Mouse (Mus musculus) kidney, adult 2 months (tissue): ENCODE measurements around the gene Mrpl20. TPM values are rescaled to one million over a fixed set of nuclear protein-coding genes. Genes with fewer than 3 reads are reported as not detected.

Experiments
- DNase-seq: peaks from one replicate; pipeline ENCODE4 v3.0.0; 2021
- H3K27ac ChIP-seq: fragments of 200-500 bp; 2 replicates; pipeline ENCODE4 v1.5.1; 2012; ENCODE audit warnings: low read depth, low read length, control low read depth, inconsistent platforms; ENCODE audit not compliant: insufficient read depth
- H3K27me3 ChIP-seq: fragments of 200-500 bp; replicated peaks from 2 replicates; pipeline ENCODE4 v1.6.1; 2012; ENCODE audit warnings: mild to moderate bottlenecking, moderate library complexity, low read length, inconsistent platforms; ENCODE audit not compliant: control insufficient read depth, insufficient read depth
- H3K36me3 ChIP-seq: fragments of 200-500 bp; 2 replicates; pipeline ENCODE4 v1.6.1; 2012; ENCODE audit warnings: mild to moderate bottlenecking, moderate library complexity, low read length, inconsistent platforms; ENCODE audit not compliant: control insufficient read depth, insufficient read depth
- H3K4me1 ChIP-seq: fragments of 200-500 bp; 2 replicates; pipeline ENCODE4 v1.6.1; 2011; ENCODE audit warnings: low read length; ENCODE audit not compliant: control insufficient read depth, insufficient read depth
- H3K4me3 ChIP-seq: fragments of 200-500 bp; 2 replicates; pipeline ENCODE4 v1.5.1; 2011; ENCODE audit warnings: mild to moderate bottlenecking, low read depth, low read length, control low read depth; ENCODE audit not compliant: insufficient read depth
- CTCF ChIP-seq: fragments of 200-500 bp; conservative IDR thresholded peaks from 2 replicates; pipeline ENCODE4 v1.5.1; 2011; ENCODE audit warnings: low read depth, mild to moderate bottlenecking, control low read depth, low read length, moderate library complexity, mixed read lengths; ENCODE audit not compliant: insufficient read depth, insufficient read length
- POLR2A ChIP-seq: fragments of 200-500 bp; IDR thresholded peaks from one replicate; pipeline ENCODE4 v1.6.1; 2011; ENCODE audit warnings: low read depth, low read length, control low read depth
- WGBS: fragments of 180-500 bp; shearing (Covaris S2); methylation state at CpG from one replicate; pipeline ENCODE4 v1.1.7; 2018; 5-methylcytosine and 5-hydroxymethylcytosine counted together
- polyA plus RNA-seq: library from polyadenylated mRNA; depleted of rRNA; stranded (reverse); fragments of >200 nt; gene quantifications from 2 replicates; pipeline ENCODE4 v1.2.3, GENCODE M21; 2012; rRNA removed

The Mrpl20 gene
- polyA plus RNA-seq, 1 experiment = 91.1 TPM

DNA sequence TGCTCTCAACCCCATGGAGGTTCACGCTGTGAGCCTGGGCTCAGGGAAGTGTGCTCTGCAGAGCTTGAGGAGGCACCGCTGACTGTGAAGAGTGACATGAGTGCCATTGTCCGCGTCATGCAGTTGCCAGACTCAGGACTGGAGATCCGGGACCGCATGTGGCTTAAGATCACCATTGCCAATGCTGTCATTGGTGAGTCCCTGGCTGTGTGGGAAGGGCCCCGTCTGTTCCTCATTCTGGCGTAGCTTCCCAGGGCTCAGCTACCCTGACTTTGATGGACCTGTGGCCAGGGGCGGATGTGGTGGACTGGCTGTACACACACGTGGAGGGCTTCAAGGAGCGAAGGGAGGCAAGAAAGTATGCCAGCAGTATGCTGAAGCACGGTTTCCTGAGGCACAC lies 53.4 kb downstream of the Mrpl20 start:
- whole genome bisulfite sequencing = 94% methylated on average over 12 of the region's 12 CpGs
- H3K4me1 ChIP-seq = peaks cover 16% of the 10 kb centered on the region
- no peak overlapping the region for H3K27ac ChIP-seq
- H3K27me3 ChIP-seq = no peaks in the 10 kb centered on the region
- no peak for TF ChIP-seq CTCF
- TF ChIP-seq POLR2A = no peak
- no peak overlapping the region for H3K4me3 ChIP-seq
- DNase-seq = no peak
- H3K36me3 ChIP-seq = no peaks in the 10 kb centered on the region; the same call in 1 of the 2 replicates

DNA sequence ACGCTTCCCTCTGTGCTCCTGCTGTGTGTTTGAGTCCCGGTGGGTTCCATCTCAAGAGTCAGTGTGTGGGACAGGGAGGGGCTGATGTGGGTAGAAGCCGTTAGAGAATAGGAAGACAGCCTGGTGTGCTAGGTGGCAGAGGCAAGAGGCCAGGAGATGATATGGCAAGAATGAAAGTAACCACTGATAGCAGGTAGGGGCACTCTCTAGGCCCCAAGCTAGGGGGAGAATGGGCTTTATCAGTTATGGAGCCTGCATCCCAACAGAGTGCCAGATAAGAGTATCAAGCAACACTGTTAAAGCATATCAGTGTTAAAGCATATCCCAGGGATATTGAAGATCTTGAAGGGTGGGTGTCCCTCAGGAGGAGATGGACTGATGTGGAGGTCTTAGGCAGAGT lies 54.2 kb downstream of the Mrpl20 start:
- Histone ChIP-seq H3K27ac (no peak overlapping the region), H3K4me3 (no peak overlapping the region), H3K36me3 (no peaks in the 10 kb centered on the region; the same call in 1 of the 2 replicates), H3K27me3 (no peaks in the 10 kb centered on the region), H3K4me1 (peaks cover 8% of the 10 kb centered on the region)
- 77% methylated on average over 3 of the region's 3 CpGs for WGBS
- no peak for TF ChIP-seq POLR2A
- no peak for TF ChIP-seq CTCF
- peak; percentile 0 for DNase-seq

DNA sequence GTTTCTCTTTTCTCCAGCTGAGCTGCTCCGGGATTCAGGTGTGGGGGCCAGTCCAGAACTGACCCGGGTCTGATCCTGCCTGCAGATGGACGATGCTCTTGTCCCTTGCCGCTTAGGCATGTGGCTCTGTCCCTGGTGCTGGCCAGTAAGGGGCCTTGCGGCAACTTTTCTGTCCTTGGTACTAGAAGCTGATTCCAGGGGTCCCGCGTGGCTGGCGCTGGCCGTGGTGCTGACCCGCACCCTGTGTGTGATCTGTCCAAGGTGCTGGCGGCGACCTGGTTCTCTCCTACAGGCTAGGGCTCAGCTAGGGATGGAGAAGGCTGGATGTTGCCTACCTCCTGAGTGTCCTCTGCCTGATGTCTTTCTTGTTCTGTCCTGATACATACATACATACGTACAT lies 56.6 kb downstream of the Mrpl20 start:
- Histone ChIP-seq H3K27me3 (no peaks in the 10 kb centered on the region), H3K36me3 (no peaks in the 10 kb centered on the region; the same call in 1 of the 2 replicates), H3K4me1 (no peaks in the 10 kb centered on the region), H3K4me3 (no peak overlapping the region), H3K27ac (no peak overlapping the region)
- TF ChIP-seq POLR2A (no peak), CTCF (no peak)
- 33% methylated on average over 13 of the region's 13 CpGs for WGBS
- no peak for DNase-seq

Other genes starting within 250 kb of the Mrpl20 start
- gene Nadk, start 240.5 kb upstream of the Mrpl20 start, polyA plus RNA-seq = 141 and 153 TPM in 2 replicates
- gene Slc35e2, start 201.5 kb upstream of the Mrpl20 start, polyA plus RNA-seq = 7.5 and 7.9 TPM in 2 replicates
- 19.2 and 24.8 TPM in 2 replicates for gene Cdk11b, start 178.0 kb upstream of the Mrpl20 start, polyA plus RNA-seq
- gene Gm10563, start 157.5 kb upstream of the Mrpl20 start, polyA plus RNA-seq = not detected in 2 replicates
- gene Mmp23, start 149.5 kb upstream of the Mrpl20 start, polyA plus RNA-seq = 22.4 and 28.0 TPM in 2 replicates
- 57.7 and 72.6 TPM in 2 replicates for gene Mib2, start 133.7 kb upstream of the Mrpl20 start, polyA plus RNA-seq
- 9.8 and 10.6 TPM in 2 replicates for gene Fndc10, start 108.5 kb upstream of the Mrpl20 start, polyA plus RNA-seq
- 81.9 and 101 TPM in 2 replicates for gene Ssu72, start 98.1 kb upstream of the Mrpl20 start, polyA plus RNA-seq
- 0.67 TPM in 2 replicates for gene Tmem240, start 68.1 kb upstream of the Mrpl20 start, polyA plus RNA-seq
- 130 and 145 TPM in 2 replicates for gene Atad3a, start 41.8 kb upstream of the Mrpl20 start, polyA plus RNA-seq
- 21.8 and 27.2 TPM in 2 replicates for gene Vwa1, start 28.2 kb upstream of the Mrpl20 start, polyA plus RNA-seq
- 1.8 and 2.4 TPM in 2 replicates for gene Tmem88b, start 17.0 kb upstream of the Mrpl20 start, polyA plus RNA-seq
- gene Ankrd65, start 12.4 kb upstream of the Mrpl20 start, polyA plus RNA-seq = 2.8 and 3.2 TPM in 2 replicates
- gene Ccnl2, start 9.6 kb downstream of the Mrpl20 start, polyA plus RNA-seq = 54.1 and 56.8 TPM in 2 replicates
- 164 and 195 TPM in 2 replicates for gene Aurkaip1, start 28.4 kb downstream of the Mrpl20 start, polyA plus RNA-seq
- 98.0 and 115 TPM in 2 replicates for gene Mxra8, start 36.8 kb downstream of the Mrpl20 start, polyA plus RNA-seq
- 123 and 174 TPM in 2 replicates for gene Dvl1, start 44.5 kb downstream of the Mrpl20 start, polyA plus RNA-seq
- gene Tas1r3, start 60.5 kb downstream of the Mrpl20 start, polyA plus RNA-seq = 0.64 and 0.72 TPM in 2 replicates
- gene Cptp, start 66.6 kb downstream of the Mrpl20 start, polyA plus RNA-seq = 46.2 and 53.1 TPM in 2 replicates
- 26.0 and 28.9 TPM in 2 replicates for gene Ints11, start 66.7 kb downstream of the Mrpl20 start, polyA plus RNA-seq
- 27.3 and 34.1 TPM in 2 replicates for gene Pusl1, start 88.9 kb downstream of the Mrpl20 start, polyA plus RNA-seq
- 14.6 and 18.3 TPM in 2 replicates for gene Acap3, start 88.9 kb downstream of the Mrpl20 start, polyA plus RNA-seq
- 47.3 and 48.0 TPM in 2 replicates for gene Ube2j2, start 141.0 kb downstream of the Mrpl20 start, polyA plus RNA-seq
- gene C1qtnf12, start 159.4 kb downstream of the Mrpl20 start, polyA plus RNA-seq = 104 and 107 TPM in 2 replicates
- gene B3galt6, start 189.8 kb downstream of the Mrpl20 start, polyA plus RNA-seq = 4.5 and 5.0 TPM in 2 replicates
- gene Sdf4, start 190.0 kb downstream of the Mrpl20 start, polyA plus RNA-seq = 55.1 and 60.4 TPM in 2 replicates
- gene Tnfrsf4, start 211.0 kb downstream of the Mrpl20 start, polyA plus RNA-seq = 1.6 and 3.8 TPM in 2 replicates
- gene Tnfrsf18, start 223.3 kb downstream of the Mrpl20 start, polyA plus RNA-seq = 0.95 and 4.0 TPM in 2 replicates